Mouse (Mus musculus) heart, embryonic 10.5 days (tissue): ENCODE measurements at regions not wholly inside any gene's neighbourhood (a gene's known extent, or its start where the extent isn't known, plus 50 kb on each side); places are given as distances from the start of the nearest gene placed in this dataset.

Source experiments
- DNase-seq: peaks from one replicate; pipeline ENCODE4 v3.0.0-alpha.2; 2017; ENCODE audit warnings: low spot score
- H3K27ac ChIP-seq: fragments of 300-500 bp; sonication (generic); 2 replicates; pipeline ENCODE4 v1.5.1; 2016; ENCODE audit warnings: mild to moderate bottlenecking
- H3K27me3 ChIP-seq: fragments of 300-500 bp; sonication (generic); 2 replicates; pipeline ENCODE4 v1.6.1; 2016; ENCODE audit warnings: mild to moderate bottlenecking; ENCODE audit not compliant: poor library complexity, insufficient read depth, severe bottlenecking
- H3K36me3 ChIP-seq: fragments of 300-500 bp; sonication (generic); 2 replicates; pipeline ENCODE4 v1.6.1; 2016; ENCODE audit warnings: mild to moderate bottlenecking, moderate library complexity
- H3K4me1 ChIP-seq: fragments of 300-500 bp; sonication (generic); 2 replicates; pipeline ENCODE4 v1.6.1; 2016; ENCODE audit warnings: mild to moderate bottlenecking
- H3K4me3 ChIP-seq: fragments of 300-500 bp; sonication (generic); 2 replicates; pipeline ENCODE4 v1.5.1; 2016; ENCODE audit warnings: mild to moderate bottlenecking, moderate library complexity
- H3K9me3 ChIP-seq: fragments of 300-500 bp; sonication (generic); 2 replicates; pipeline ENCODE4 v1.6.1; 2016; ENCODE audit warnings: mild to moderate bottlenecking, moderate library complexity
- WGBS: fragments of 180-500 bp; shearing (Covaris S2); methylation state at CpG from one replicate; pipeline ENCODE4 v1.1.7; 2016; 5-methylcytosine and 5-hydroxymethylcytosine counted together

DNA sequence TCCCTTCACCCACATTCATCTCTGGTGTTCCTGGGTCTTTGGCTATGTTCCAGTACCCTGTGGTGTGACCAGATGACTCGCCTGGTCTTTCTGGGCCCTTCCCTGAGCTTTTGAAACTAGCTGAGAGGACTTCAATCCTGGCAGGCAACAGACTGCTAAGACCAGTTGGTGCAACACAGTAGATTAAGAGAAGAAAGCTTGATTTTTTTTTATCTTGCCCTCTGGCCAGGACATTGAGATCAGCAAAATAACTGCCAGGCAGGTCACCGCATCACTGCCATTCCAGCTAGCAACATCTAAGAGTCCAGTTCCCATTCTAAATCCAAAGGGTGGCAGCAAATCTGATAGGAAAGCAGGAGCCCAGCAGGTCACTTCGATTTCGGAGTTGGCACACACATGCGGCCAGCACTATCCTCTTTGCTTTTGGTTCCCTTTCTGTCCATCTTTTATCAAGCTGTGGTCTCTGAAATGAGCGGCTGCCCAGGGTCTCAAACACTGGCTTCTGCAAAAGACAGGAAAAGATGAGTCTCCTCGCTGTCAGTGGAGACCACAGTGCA, 181.9 kb upstream of the Cpeb2 start:
- no peak for DNase-seq
- no peak overlapping the region for H3K4me3 ChIP-seq
- no peaks in the 10 kb centered on the region for H3K9me3 ChIP-seq
- H3K27me3 ChIP-seq, result no peaks in the 10 kb centered on the region
- peaks cover 7% of the 10 kb centered on the region for H3K4me1 ChIP-seq
- no peak overlapping the region for H3K27ac ChIP-seq
- 85% methylated on average over 7 of the region's 7 CpGs for WGBS
- no peaks in the 10 kb centered on the region for H3K36me3 ChIP-seq

DNA sequence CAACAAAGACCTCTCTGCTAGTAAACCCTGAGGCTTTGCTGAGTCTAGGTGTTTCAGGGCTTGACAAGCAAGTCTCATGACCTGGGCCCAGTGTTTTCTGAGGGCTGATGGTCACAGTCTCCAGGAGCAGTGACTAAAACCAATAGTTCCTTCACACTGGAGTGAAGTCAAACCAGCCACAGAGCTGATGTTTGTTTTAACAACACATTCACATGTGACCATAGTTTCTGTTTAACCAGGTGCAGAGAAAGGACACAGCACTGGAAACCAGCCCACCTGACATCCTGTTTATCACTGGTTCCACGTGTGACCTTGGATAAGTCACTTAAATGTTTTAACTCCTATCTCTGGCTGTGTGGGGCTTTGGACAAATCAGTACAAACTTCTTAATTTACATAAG, 180.3 kb upstream of the Cpeb2 start:
- no peak overlapping the region for H3K27ac ChIP-seq
- H3K27me3 ChIP-seq, result no peaks in the 10 kb centered on the region
- H3K36me3 ChIP-seq, result no peaks in the 10 kb centered on the region
- H3K4me1 ChIP-seq, result peaks cover 7% of the 10 kb centered on the region
- H3K4me3 ChIP-seq, result no peak overlapping the region
- no peak for DNase-seq
- no peaks in the 10 kb centered on the region for H3K9me3 ChIP-seq
- 52% methylated on average over 1 of the region's 1 CpGs for WGBS

DNA sequence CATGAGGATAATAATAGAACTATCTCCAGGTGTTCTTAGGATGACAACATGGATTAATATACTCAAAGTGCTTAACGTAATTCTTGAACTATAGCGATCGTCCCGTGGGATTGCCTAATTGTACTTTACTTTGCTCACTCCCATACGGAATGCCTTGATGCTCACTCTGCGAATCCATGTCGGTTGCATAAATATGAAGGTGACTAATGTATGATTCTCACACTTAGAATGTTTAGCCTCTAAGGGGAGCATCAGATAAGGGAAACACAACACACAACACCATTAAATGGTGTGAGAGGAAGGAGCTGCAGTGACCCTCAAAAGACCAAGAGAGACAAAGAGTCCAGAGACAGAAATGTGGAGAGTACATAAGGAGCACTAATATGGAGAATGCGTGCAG, 178.4 kb upstream of the Cpeb2 start:
- no peaks in the 10 kb centered on the region for H3K9me3 ChIP-seq
- DNase-seq, result no peak
- H3K27ac ChIP-seq, result no peak overlapping the region
- H3K4me3 ChIP-seq, result no peak overlapping the region
- WGBS, result 91% methylated on average over 8 of the region's 8 CpGs
- no peaks in the 10 kb centered on the region for H3K36me3 ChIP-seq
- no peaks in the 10 kb centered on the region for H3K27me3 ChIP-seq
- no peaks in the 10 kb centered on the region for H3K4me1 ChIP-seq

DNA sequence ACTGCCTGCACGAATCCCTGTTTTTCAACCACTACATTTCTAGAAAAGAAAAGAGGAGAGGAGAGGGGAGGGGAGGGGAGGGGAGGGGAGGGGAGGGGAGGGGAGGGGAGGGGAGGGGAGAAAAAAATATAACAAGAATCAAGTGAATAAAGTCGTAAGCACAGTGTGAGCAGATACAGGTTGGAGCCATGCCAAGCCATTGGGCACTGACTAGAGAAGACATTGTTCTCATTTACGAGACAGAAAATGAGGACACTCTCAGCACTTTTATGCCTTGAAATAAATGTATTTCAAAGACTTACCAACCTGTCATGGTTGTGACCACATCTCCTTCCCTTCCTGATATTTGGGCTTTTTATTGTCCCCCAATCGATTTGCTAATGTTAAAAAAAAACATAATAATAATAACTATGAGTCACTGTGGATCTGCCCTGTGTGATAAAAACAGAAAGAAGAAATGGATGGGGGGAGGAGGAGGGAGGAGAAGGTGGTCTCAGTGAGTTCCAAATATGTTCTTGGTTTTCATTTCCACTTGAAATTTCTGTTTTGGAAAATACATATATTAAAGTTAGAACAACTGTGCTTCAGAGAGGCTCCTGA, 177.8 kb upstream of the Cpeb2 start:
- no peak for DNase-seq

DNA sequence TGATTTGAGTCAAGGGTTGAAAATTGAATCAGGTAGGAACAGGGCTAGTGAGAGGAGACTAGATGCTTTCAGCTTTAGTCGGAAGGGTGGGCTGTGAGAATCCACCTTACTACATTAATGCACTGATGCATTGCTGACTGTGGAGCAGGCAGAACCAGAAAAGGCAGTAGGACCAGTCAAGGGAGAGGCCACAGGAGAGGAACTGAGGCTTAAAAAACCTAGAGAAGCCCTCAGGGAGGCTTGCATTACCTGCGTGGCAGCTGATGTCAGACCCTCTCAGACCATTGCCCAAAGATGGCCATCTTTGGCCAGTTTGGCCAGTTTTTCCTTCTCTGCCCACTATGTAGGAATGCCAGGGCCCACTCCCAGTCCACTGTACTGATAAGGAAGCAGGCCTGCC, 176.5 kb upstream of the Cpeb2 start:
- H3K4me3 ChIP-seq, result no peak overlapping the region
- 89% methylated on average over 2 of the region's 2 CpGs for WGBS
- H3K27ac ChIP-seq, result no peak overlapping the region
- no peaks in the 10 kb centered on the region for H3K4me1 ChIP-seq
- no peaks in the 10 kb centered on the region for H3K9me3 ChIP-seq
- no peak for DNase-seq
- H3K27me3 ChIP-seq, result no peaks in the 10 kb centered on the region
- no peaks in the 10 kb centered on the region for H3K36me3 ChIP-seq

More for the DNA sequence above, 177.8 kb upstream of the Cpeb2 start:
- Histone ChIP-seq H3K9me3 (no peaks in the 10 kb centered on the region), H3K27ac (no peak overlapping the region), H3K27me3 (no peaks in the 10 kb centered on the region), H3K4me3 (no peak overlapping the region), H3K4me1 (no peaks in the 10 kb centered on the region), H3K36me3 (no peaks in the 10 kb centered on the region)
- 75% methylated on average over 3 of the region's 4 CpGs for whole genome bisulfite sequencing

DNA sequence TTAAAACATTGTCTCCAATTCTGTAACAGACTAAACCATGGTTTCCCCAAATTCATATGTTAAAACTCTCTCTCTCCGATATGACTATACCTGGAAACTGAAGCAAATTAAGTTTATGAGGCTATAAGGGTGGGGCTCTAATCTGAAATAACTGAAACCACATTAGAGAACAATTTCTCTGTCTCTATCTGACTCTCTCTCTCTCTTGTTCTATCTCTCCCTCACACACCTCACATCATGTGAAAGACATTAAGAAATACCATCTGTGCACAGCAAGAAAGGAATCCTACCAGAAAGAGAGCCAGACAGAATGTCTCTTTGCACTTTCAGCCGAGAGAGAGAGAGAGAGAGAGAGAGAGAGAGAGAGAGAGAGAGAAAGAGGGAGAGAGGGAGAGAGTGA, 171.7 kb upstream of the Cpeb2 start:
- Histone ChIP-seq H3K36me3 (no peaks in the 10 kb centered on the region), H3K4me1 (no peaks in the 10 kb centered on the region), H3K27me3 (no peaks in the 10 kb centered on the region), H3K9me3 (no peaks in the 10 kb centered on the region), H3K27ac (no peak overlapping the region), H3K4me3 (no peak overlapping the region)
- DNase-seq, result no peak
- whole genome bisulfite sequencing, result 64% methylated on average over 2 of the region's 2 CpGs

DNA sequence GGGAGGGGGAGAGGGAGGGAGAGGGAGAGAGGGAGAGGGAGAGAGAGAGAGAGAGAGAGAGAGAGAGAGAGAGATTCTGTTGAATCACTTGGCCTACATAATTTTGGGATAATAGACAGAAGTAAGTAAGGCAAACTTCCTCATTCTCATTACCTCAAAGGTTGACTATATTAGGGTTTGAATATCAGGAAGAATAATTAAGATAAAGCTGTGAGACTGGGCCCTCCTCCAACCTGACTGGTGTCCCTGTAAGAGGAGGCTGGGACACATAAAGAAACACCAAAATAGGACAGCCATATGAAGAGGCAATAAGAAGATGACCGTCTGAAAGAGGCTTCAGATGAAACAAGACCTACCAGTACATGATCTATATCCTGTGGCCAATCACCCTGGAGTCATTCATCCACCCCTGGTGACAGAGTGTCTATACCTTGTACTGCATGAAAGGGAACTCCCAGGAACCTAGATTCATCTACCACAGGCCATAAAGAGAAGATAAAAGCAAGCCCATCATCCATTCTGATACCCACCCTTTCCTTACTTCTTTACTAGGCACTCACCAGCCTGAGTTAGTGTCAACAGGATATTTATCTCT, 171.1 kb upstream of the Cpeb2 start:
- Histone ChIP-seq H3K4me1 (no peaks in the 10 kb centered on the region), H3K27me3 (no peaks in the 10 kb centered on the region), H3K36me3 (no peaks in the 10 kb centered on the region), H3K9me3 (no peaks in the 10 kb centered on the region), H3K27ac (no peak overlapping the region), H3K4me3 (no peak overlapping the region)
- peak; percentile 3 for DNase-seq
- 78% methylated on average over 1 of the region's 1 CpGs for WGBS

DNA sequence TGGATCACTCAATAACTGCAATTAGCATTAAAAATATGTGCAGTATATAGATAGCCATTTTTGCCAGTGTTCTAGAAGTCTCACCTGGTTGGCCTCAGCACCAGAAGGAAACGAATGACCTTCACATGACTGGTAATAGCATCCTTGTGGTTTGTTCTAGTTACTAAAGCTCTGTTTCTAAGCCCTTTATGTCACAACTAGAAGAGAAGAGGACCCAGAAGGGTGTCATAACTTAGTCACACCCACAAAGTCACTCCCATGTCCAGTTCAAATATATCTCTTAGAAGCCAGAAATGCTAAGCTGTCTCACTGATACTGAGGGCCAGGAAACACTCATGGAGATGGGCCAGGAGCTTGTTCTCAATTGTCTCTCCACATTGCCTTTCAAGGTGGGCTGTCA, 170.5 kb upstream of the Cpeb2 start:
- Histone ChIP-seq H3K27me3 (no peaks in the 10 kb centered on the region), H3K4me3 (no peak overlapping the region), H3K36me3 (no peaks in the 10 kb centered on the region), H3K4me1 (no peaks in the 10 kb centered on the region), H3K27ac (no peak overlapping the region), H3K9me3 (no peaks in the 10 kb centered on the region)
- DNase-seq, result peak; percentile 9
- WGBS, result 84% methylated on average over 1 of the region's 1 CpGs

DNA sequence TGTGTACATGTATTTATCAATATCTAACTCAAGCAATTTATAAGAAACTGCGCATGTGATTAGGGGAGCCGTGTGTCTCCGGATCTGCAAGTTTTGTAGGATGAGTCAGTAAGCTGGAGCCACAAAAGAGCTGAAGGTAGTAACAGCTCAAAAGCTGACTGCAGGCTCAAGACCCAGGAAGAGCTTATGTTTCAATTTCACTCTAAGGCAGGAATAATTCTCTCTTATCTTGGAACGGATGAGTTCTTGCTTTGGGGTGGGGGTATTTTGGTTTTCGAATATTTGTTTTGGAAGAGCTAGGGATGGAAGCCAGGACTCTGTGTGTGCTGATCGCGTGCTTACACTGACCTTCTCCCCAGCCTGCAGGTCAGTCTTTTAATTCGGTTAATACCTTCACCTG, 169.6 kb upstream of the Cpeb2 start:
- DNase-seq, result peak; percentile 9
- H3K27me3 ChIP-seq, result no peaks in the 10 kb centered on the region
- H3K4me3 ChIP-seq, result no peak overlapping the region
- no peaks in the 10 kb centered on the region for H3K36me3 ChIP-seq
- H3K27ac ChIP-seq, result no peak overlapping the region
- 77% methylated on average over 8 of the region's 8 CpGs for WGBS
- no peaks in the 10 kb centered on the region for H3K9me3 ChIP-seq
- no peaks in the 10 kb centered on the region for H3K4me1 ChIP-seq

DNA sequence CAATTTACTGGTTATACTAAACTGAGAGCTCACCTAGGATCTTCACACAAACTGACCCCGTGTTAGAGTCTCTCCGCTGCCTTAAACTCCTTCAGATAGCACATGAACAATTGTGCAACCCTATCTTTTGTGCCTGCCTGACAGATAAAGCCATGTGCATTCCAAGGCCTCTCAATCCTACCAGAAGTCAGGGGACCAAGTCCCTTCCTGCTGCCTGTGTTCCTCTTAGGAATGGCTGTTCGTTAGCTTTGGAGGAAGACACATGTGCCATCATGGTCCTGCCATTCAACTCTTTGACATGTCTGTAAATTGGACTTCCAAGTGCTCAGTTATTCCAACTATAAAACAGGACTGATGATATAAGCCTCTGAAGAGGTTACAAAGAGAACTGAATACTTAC, 161.4 kb upstream of the Cpeb2 start:
- peak; percentile 73 for DNase-seq
- H3K27ac ChIP-seq, result no peak overlapping the region
- H3K4me1 ChIP-seq, result no peaks in the 10 kb centered on the region
- H3K27me3 ChIP-seq, result no peaks in the 10 kb centered on the region
- 74% methylated on average over 3 of the region's 3 CpGs for WGBS
- no peaks in the 10 kb centered on the region for H3K36me3 ChIP-seq
- H3K9me3 ChIP-seq, result no peaks in the 10 kb centered on the region
- H3K4me3 ChIP-seq, result no peak overlapping the region

DNA sequence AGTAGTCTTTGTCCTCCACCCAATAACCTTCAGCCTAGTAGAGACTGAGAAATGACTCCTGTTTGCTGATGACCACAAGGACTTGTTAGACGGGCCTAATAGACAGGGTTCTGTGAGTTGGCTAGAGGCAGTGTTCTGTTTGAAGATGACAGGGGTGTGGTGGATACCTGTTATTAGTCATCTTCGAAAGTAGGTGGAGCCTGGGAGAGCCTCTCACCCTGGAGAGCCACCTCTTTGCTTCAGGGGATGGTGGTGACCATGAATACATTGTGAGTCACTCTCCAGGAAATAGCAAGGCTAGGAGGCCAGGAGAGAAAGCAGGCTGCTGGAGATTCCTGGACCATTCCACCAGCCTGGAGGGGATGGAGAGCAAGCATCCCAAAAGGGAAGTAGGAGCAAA, 160.6 kb upstream of the Cpeb2 start:
- H3K36me3 ChIP-seq, result no peaks in the 10 kb centered on the region
- H3K27me3 ChIP-seq, result no peaks in the 10 kb centered on the region
- H3K27ac ChIP-seq, result no peak overlapping the region
- no peaks in the 10 kb centered on the region for H3K4me1 ChIP-seq
- no peaks in the 10 kb centered on the region for H3K9me3 ChIP-seq
- 84% methylated on average over 2 of the region's 2 CpGs for WGBS
- DNase-seq, result peak; percentile 50
- no peak overlapping the region for H3K4me3 ChIP-seq

DNA sequence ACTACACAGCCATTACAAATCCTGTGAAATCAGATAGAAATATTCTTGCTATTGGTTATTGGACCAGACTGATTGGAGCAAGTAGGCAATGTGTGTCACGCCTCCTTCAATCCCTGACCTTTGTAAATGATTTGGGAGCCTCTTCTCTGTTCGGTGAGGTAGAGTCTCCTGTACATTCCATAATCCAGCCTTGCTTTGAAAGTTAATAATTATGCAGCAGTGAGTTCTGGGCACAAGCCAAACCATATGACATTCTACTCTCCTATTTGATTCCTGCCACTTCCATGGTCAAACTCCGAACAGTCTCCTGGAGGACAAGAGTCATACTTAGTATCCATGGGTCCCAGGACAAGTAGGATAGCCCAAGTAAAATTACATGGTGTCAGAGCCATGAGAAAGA, 158.4 kb upstream of the Cpeb2 start:
- no peak overlapping the region for H3K4me3 ChIP-seq
- H3K27me3 ChIP-seq, result no peaks in the 10 kb centered on the region
- H3K4me1 ChIP-seq, result no peaks in the 10 kb centered on the region
- DNase-seq, result peak; percentile 28
- no peaks in the 10 kb centered on the region for H3K36me3 ChIP-seq
- WGBS, result 85% methylated on average over 3 of the region's 3 CpGs
- H3K9me3 ChIP-seq, result no peaks in the 10 kb centered on the region
- H3K27ac ChIP-seq, result no peak overlapping the region

DNA sequence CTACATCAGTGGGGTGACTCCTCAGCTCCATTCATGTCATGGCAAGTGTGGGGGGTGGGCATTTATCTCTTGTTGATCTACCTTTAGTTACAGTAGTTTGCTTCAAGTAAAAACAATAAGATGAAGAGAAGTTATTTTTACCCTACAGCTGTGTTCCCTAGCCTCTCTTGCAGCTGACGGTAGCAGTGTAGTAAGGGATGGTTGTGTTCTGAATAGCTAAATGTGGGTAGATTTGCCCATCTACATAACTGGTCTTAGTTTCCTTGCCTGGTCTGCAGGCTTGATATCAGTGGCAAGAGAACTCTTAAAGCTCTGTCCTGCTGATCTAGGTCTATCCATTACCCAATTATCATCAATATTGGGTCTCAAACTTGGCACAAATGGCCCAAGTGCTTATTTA, 152.7 kb upstream of the Cpeb2 start:
- Histone ChIP-seq H3K4me1 (peaks cover 13% of the 10 kb centered on the region), H3K4me3 (no peak overlapping the region), H3K27ac (no peak overlapping the region), H3K36me3 (no peaks in the 10 kb centered on the region), H3K9me3 (no peaks in the 10 kb centered on the region), H3K27me3 (no peaks in the 10 kb centered on the region)
- 66% methylated on average over 1 of the region's 1 CpGs for WGBS
- DNase-seq, result peak; percentile 9
